9 mouse cellular contexts compared by ENCODE assay signal in the genomic region with DNA sequence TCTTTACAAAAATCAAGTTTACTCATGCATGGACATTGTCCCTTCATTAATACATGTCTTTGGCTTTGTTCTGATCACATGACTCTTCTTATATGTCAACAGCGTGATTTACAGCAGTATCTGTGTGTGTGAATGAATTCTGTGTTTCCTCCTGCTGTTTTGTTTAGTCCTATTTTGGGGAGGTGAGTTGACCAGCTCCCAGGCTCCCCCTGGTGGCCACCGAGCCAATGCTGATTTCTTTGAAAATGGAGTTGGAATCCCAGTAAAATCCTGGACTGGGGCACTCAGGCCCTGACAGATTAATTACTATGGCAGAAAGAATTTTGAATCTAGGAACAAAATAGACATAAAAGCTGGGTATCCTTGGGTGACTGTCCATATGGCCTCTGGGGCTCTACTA. TPM values are rescaled to one million over a fixed set of nuclear protein-coding genes. Genes with fewer than 3 reads are reported as not detected.
DNase-seq lines count a peak whose midpoint lies in the region; ATAC-seq and TF ChIP-seq lines count a peak whose summit lies in the region.
"Had no signal": no experiment of that assay in that cellular context is flagged by ENCODE, and none has a peak within 500 bp of the region (broad histone marks: within the 10 kb centered on the region; RNA-seq: fewer than 3 reads in every experiment).

No protein-coding gene starts in this region.

- TF ChIP-seq CTCF in lung, postnatal 0 days (IDR thresholded peaks at IDR 0.05): peak; percentile 93

- peak; percentile 51 for ATAC-seq in CD4-positive, CD25-positive, alpha-beta regulatory T cell, adult 4 months
- peak; percentile 26; the same call in 1 of the 2 replicates for ATAC-seq in lung, postnatal 0 days
- ATAC-seq in monocyte, adult 5-6 weeks (replicated peaks; ENCODE audit: insufficient number of reproducible peaks, low FRiP score, low TSS enrichment, poor library complexity, severe bottlenecking): no peak

- TF ChIP-seq EP300 in lung, postnatal 0 days (IDR thresholded peaks at IDR 0.05): no peak

- H3K9ac ChIP-seq in lung, postnatal 0 days (replicated peaks; ENCODE audit: low read depth): no peak overlapping the region

- no peaks in the 10 kb centered on the region; the same call in 1 of the 2 replicates for H3K4me1 ChIP-seq in lung, postnatal 0 days (ENCODE audit: insufficient read depth, low read depth, low read length)

- DNase-seq in R1 (ENCODE audit: low read depth, low spot score): peak; percentile 65
- peak; percentile 90 to 95 for DNase-seq in cerebellum, postnatal 25 days
- peak; percentile 93 for DNase-seq in heart, adult 11 months
- peak; percentile 80 to 96 for DNase-seq in kidney, postnatal 36 days
- peak; percentile 87 for DNase-seq in lung, postnatal 0 days (ENCODE audit: low spot score)
- peak; percentile 50 for DNase-seq in right cerebral cortex, postnatal 25 days

- H3K4me3 ChIP-seq in lung, postnatal 0 days (ENCODE audit: low read depth, low read length): no peak overlapping the region

- 3% methylated on average over 2 of the region's 2 CpGs for WGBS in lung, postnatal 0 days

- H3K9me3 ChIP-seq in lung, postnatal 0 days (ENCODE audit: low read length): no peaks in the 10 kb centered on the region

- no peaks in the 10 kb centered on the region for H3K36me3 ChIP-seq in lung, postnatal 0 days (ENCODE audit: insufficient read depth, low read length)

- no peak overlapping the region for H3K27ac ChIP-seq in lung, postnatal 0 days (ENCODE audit: low read length)

- H3K27me3 ChIP-seq in lung, postnatal 0 days (replicated peaks; ENCODE audit: insufficient read depth, low read length): no peaks in the 10 kb centered on the region

- H3K4me2 ChIP-seq in lung, postnatal 0 days (replicated peaks; ENCODE audit: low read depth, low read length): no peak overlapping the region

RNA-seq across cellular contexts. Expression of a gene that starts 1.8 kb away (rescaled TPM):
- polyA plus RNA-seq in CD4-positive, CD25-positive, alpha-beta regulatory T cell, adult 4 months (2017; shearing (Covaris generic)): not detected
- polyA plus RNA-seq in lung, postnatal 0 days (2015; fragmentation: Nextera tagmentation; extraction: Ambion mirVana): 0.17 TPM in 1 of 2 replicates, not detected in the other
- total RNA-seq in monocyte, adult 5-6 weeks (2017): not detected in 3 replicates
- total RNA-seq: left cerebral cortex, adult 8-10 months had no signal

RNA-seq across cellular contexts. Expression of a gene that starts 11.2 kb away (rescaled TPM):
- polyA plus RNA-seq in CD4-positive, CD25-positive, alpha-beta regulatory T cell, adult 4 months (2017; shearing (Covaris generic)): not detected
- not detected in 2 replicates for polyA plus RNA-seq in lung, postnatal 0 days (2015; fragmentation: Nextera tagmentation; extraction: Ambion mirVana)
- 0.53 TPM in 1 of 3 replicates, not detected in the others for total RNA-seq in monocyte, adult 5-6 weeks (2017)
- total RNA-seq: left cerebral cortex, adult 8-10 months had no signal

RNA-seq across cellular contexts. Expression of a gene that starts 15.2 kb away (rescaled TPM):
- polyA plus RNA-seq in CD4-positive, CD25-positive, alpha-beta regulatory T cell, adult 4 months (2017; shearing (Covaris generic)): not detected
- 11.8 and 19.3 TPM in 2 replicates for polyA plus RNA-seq in lung, postnatal 0 days (2015; fragmentation: Nextera tagmentation; extraction: Ambion mirVana)
- total RNA-seq in monocyte, adult 5-6 weeks (2017): not detected in 3 replicates

RNA-seq across cellular contexts. Expression of a gene that starts 18.0 kb away (rescaled TPM):
- not detected for polyA plus RNA-seq in CD4-positive, CD25-positive, alpha-beta regulatory T cell, adult 4 months (2017; shearing (Covaris generic))
- 5.7 and 8.1 TPM in 2 replicates for polyA plus RNA-seq in lung, postnatal 0 days (2015; fragmentation: Nextera tagmentation; extraction: Ambion mirVana)
- total RNA-seq in monocyte, adult 5-6 weeks (2017): not detected in 3 replicates

RNA-seq across cellular contexts. Expression of a gene that starts 42.9 kb away (rescaled TPM):
- polyA plus RNA-seq in CD4-positive, CD25-positive, alpha-beta regulatory T cell, adult 4 months (2017; shearing (Covaris generic)): 1 to 10 TPM; 2.4 to 2.6 TPM
- polyA plus RNA-seq in lung, postnatal 0 days (2015; fragmentation: Nextera tagmentation; extraction: Ambion mirVana): 2.5 TPM in 2 replicates
- total RNA-seq in monocyte, adult 5-6 weeks (2017): 0.68 to 1.0 TPM (median 0.96 TPM) in 3 replicates

Comparison
In these comparisons a context has a peak if more than half of its experiments do, and no peak if none do; other contexts are left out.
1. RNA of a gene that starts 15.2 kb away (polyA plus RNA-seq): 11.8 to 19.3 TPM in lung, postnatal 0 days; not detected in CD4-positive, CD25-positive, alpha-beta regulatory T cell, adult 4 months; every median in the first group is over 10 times any median in the second.
2. Peak in every context shown above with its lines, with median percentiles within 50 percentile points of each other: DNase-seq.